Mouse (Mus musculus) embryonic fibroblast, embryonic 13.5 days (primary cell): Measurements from ENCODE around the gene C2.

ENCODE experiments used
- CTCF ChIP-seq: IDR thresholded peaks from 2 replicates; pipeline ENCODE4 v1.5.1; 2011; ENCODE audit warnings: mild to moderate bottlenecking, control low read depth, low read length, moderate library complexity, borderline replicate concordance; ENCODE audit not compliant: insufficient read depth
- POLR2A ChIP-seq: IDR thresholded peaks from 2 replicates; pipeline ENCODE4 v1.6.1; 2011; ENCODE audit warnings: low read depth, mild to moderate bottlenecking, control low read depth, low read length, moderate library complexity

DNA sequence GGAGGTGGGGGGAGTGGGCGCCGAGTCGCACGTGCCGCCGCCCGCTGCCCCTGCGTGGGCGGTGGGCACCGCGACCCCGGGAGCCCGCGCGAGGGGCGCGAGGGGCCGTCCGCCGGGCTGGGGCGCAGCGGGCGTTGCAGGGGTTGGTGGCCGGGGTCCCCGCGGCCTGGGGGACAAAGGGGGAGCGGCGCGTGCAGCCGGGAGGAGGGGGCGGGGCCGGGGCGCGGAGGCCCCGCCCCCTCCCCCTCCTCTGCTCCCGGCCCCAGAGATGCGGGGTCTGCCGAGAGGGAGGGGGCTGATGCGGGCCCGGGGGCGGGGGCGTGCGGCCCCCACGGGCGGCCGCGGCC is 614 bp upstream of the C2 start:
- TF ChIP-seq CTCF: no peak
- TF ChIP-seq POLR2A: no peak
